Mouse (Mus musculus) E14TG2a.4 (cell line): ENCODE data around the gene Epb41l5.

Source experiments
- CTCF ChIP-seq: conservative IDR thresholded peaks from 2 replicates; pipeline ENCODE4 v1.5.1; 2014; ENCODE audit warnings: low read length
- NANOG ChIP-seq: IDR thresholded peaks from 2 replicates; pipeline ENCODE4 v1.6.1; 2014; ENCODE audit warnings: borderline replicate concordance, low read length, mixed read lengths

- TF ChIP-seq CTCF (no peak), NANOG (no peak)
Observed at GRCm38 (mm10) chr1:119537651-119538050, 111.1 kb downstream of the Epb41l5 start.
